Mouse (Mus musculus) brain, embryonic 14.5 days (tissue): ENCODE results near the gene Dis3. TPM values are rescaled to one million over a fixed set of nuclear protein-coding genes. Genes with fewer than 3 reads are reported as not detected.
A peak's percentile ranks its signal among the peaks of the same experiment; 100 is the strongest.

Experiments used
- DNase-seq: peaks from one replicate; pipeline ENCODE4 v3.0.0-alpha.2; 2011; ENCODE audit warnings: low read depth
- CTCF ChIP-seq: fragments of 200-500 bp; IDR thresholded peaks from 2 replicates; pipeline ENCODE4 v1.5.1; 2012; ENCODE audit warnings: inconsistent platforms, mild to moderate bottlenecking, moderate library complexity, borderline replicate concordance; ENCODE audit not compliant: insufficient read depth, insufficient read length; ENCODE audit errors: extremely low read depth
- POLR2A ChIP-seq: fragments of 200-500 bp; IDR thresholded peaks from 2 replicates; pipeline ENCODE4 v1.6.1; 2012; ENCODE audit warnings: mild to moderate bottlenecking, inconsistent platforms, borderline replicate concordance; ENCODE audit not compliant: poor library complexity, insufficient read depth, insufficient read length, severe bottlenecking; ENCODE audit errors: extremely low read depth
- polyA plus RNA-seq: library from polyadenylated mRNA; depleted of rRNA; stranded (reverse); fragments of >200 nt; gene quantifications from 2 replicates; pipeline ENCODE4 v1.2.3, GENCODE M21; 2012

Dis3 gene
- polyA plus RNA-seq, 1 experiment: 23.3 TPM

DNA sequence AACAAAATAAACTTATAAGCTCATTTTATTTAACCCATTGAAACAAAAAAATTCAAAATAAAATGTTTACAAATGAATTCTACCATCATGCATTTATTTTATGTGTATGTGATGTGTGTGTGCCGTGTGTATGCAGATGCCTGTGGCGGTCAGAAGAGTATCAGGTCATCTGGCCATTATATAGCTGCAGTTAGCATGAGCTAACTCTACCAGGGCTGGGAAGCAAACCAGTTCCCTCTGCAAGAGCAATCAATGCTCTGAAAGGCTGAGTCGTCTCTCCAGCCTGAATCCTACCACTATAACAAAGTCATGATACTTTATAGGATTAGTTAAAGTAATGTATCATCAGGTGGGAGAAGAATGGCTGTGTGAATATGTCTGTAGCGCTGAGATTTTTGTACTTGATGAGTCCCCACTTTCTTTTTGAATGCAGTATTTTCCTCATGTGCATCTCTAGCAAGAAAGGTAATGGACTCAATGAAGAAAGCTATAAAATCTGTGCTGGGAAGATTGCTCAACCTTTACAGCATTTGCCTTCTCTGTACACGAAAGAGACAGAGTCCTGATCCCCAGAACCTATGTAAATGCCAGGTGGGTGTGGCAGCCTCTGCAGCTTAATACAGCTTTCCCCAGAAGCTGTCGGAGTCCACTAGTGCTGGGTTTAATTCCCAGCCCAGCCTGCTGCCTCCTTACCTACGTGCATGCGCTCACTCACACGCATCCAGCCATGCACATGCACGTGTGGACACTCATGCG, 22.2 kb upstream of the Dis3 start:
- DNase-seq: no peak
- no peak for TF ChIP-seq POLR2A
- no peak for TF ChIP-seq CTCF

DNA sequence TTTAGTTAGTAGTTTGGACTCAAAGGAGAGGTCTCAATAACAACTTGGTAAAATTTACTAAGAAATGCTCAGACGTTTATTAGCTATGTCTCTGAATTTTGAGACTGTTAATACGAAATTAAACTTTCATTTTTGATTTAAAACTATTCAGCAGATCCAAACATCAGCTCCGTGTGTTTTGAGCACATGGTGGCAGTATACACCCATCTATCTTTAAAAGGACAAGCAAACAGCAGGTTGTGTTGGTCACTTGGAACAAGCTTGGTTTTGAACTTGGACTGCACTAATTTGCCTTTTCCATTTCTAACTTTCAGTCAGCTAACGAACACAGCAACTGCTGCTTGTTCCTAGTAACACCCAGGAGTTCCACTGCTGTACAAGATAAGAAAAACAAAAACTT, 18.0 kb upstream of the Dis3 start:
- TF ChIP-seq CTCF: peak; percentile 13; the same call in 1 of the 2 replicates
- no peak for TF ChIP-seq POLR2A
- peak; percentile 47 for DNase-seq

DNA sequence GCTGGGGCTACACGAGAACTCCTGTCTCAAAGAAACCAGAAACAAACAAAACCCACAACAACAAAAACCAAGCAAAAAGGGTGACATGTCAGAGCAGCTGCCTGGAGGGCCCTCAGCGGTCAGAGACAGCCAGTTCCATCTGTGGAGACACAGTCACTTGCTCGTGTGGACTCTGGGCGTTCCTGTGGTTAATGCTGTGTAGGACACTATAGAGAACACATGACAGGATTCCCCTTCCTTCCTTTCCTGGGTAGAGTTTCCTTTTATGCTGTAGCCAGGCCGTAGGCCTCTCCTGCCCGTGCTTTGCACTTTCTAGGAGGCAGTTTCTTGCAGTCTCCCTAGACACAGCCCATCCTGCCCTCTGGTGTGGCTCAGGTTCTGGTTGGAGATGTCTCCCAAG, 9.2 kb upstream of the Dis3 start:
- TF ChIP-seq CTCF (no peak), POLR2A (no peak)
- no peak for DNase-seq

DNA sequence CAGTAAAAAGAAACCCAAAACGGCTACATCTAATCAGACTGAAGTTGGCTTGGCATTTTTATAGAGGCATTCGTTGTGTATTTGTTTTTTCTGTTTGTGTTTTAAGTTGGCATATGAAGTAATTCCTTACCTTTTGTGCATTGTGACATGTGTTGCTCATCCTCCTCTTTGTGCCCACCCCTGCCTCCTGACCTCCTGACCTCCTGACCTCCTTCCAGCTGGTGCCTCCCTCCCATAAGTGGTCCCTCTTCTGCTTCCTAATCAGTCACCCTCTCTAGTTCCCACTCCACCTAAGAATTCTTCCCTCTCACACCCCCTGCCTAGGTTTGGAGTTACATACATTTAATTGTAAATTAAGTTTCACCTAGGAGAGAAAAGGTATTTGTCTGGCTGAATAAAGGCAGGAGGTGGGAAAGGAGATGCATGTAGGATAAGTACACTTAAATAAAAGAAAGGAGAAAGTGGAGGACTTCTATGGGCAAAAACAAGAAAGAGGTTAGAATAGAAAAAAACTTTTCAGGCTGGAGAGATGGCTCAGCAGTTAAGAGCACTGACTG, 8.1 kb upstream of the Dis3 start:
- DNase-seq: no peak
- TF ChIP-seq CTCF: no peak

DNA sequence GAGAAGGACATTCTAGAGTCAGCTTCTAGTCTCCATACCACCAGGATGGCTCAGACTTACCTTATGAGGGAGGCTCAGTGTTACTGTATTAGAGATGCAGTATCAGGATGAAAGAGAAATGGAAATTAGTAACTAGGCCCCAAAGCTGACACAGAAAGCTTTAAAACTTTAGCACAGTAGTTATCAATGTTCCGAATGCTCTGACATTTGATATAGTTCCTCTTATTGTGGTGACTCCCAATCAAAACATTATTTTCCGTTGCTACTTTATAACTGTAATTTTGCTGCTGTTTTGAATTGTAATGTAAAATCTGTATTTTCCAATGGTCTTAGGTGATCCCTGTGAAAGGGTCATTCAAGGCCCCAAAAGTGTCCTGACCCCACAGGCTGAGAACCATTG, 7.1 kb upstream of the Dis3 start:
- TF ChIP-seq CTCF (no peak), POLR2A (no peak)
- DNase-seq: no peak

DNA sequence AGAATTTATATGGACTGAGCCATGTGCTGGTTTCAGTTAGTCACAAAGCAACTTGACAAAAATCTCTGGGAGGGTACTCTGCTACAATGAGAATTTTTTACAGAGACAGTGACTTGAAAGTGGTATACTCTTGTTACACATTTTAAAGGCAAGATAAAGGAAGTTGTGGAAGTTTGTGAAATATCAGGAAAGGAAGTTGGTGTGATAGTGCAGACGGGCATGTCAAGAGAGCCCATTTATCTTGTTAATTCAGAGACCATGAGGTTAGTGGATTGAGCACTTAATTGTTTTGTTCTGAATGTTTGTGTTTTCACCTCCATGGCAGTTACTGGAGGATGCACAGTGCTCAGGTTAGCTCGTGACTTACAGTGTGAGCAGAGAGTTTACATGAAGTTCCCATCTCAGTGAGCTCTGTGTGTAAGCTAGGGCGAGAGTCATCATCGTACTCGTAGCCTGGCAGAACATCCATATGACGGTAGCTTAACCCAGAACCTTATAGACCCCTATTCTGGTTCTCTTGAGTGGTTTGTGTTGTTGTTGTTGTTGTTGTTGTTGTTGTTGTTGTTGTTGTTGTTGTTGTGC, 5.1 kb upstream of the Dis3 start:
- no peak for DNase-seq

DNA sequence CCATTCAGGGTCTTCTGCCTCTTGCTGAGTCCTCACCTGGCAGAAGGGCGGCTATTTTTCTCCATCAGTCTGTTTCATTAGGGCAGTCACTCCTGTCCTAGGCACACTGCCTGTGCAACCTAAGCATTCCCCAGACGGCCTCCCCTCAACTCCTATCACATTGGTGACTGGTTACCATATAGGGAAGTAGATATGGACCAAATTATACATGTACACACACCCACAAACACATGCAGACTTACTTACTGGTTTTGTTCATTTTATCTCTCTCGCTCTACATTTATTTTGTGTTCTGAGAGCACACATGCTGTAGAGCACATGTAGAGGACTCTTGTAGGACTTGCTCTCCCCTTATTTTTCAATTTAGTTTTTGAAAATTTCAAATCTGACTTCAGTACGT, 3.5 kb upstream of the Dis3 start:
- TF ChIP-seq CTCF (no peak), POLR2A (no peak)
- no peak for DNase-seq

More for the DNA sequence above, 5.1 kb upstream of the Dis3 start:
- TF ChIP-seq POLR2A (no peak), CTCF (no peak)

DNA sequence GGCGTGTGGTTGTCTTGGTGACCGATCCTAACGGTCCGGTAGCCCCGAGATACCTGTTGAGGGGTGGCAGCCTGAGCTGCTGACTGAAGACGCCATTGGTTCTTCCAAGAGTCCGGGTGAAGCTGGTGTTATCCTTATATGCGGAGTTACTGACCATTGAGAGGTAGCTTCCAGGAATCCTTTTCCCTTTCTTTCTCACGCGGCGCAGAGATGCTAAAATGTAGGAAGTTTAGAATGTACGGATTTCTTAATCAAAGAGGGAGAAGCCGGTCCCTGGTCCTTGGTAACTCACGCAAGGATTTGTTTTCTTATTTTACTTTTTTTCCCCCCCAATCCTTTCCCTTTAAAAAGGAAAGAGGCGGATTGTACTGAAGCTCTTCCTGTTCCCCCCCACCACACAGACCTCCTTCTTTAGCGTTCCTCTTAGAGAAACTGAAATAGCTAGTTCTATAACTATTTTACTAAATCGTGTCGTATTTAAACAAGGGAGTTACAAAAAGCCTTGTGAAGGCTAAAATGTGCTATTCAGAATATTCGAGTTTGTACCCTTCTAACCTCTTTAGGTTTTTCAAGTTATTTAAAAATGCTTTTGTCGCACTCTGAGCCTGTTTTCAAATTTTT, 507 bp upstream of the Dis3 start:
- TF ChIP-seq CTCF: no peak
- TF ChIP-seq POLR2A: no peak
- no peak for DNase-seq

DNA sequence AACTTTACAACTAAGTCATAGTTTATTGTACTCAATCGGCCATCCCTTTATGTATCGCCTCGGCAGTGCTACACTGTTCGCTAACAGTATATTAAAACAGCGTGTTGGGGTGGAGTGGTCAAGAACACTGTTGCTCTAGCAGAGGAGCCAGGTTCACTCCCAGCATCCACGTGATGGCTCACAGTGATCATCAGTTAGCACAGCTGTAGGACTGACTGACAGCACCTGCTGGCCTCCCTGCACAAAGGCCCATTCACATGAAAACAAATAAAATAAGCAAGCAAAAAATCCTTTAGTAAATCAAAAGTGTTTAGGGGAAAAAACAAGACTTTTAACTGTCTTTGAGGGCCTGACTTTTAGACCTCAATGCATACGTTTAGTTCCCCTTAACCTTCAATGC, 10.6 kb downstream of the Dis3 start:
- TF ChIP-seq CTCF: no peak
- no peak for TF ChIP-seq POLR2A
- no peak for DNase-seq

DNA sequence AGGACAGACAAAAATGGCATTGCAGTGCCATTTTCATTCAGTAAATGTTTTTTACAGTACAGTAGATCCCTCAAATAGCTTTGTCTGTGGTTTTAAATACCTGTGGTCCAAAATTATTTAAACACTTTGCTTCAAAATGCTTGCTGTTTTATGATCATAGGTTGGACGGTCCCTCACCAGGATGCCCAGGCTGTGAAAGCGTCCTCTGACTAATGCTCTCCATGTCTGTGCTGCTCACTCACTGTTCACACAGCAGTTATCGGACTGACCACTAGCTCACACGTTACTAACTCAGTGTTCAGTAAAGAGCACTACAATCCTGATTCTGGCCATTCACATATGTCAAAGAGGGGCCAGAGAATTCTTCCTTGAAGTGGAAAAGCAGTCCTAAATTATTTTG, 28.4 kb downstream of the Dis3 start:
- DNase-seq: no peak
- no peak for TF ChIP-seq POLR2A
- no peak for TF ChIP-seq CTCF

DNA sequence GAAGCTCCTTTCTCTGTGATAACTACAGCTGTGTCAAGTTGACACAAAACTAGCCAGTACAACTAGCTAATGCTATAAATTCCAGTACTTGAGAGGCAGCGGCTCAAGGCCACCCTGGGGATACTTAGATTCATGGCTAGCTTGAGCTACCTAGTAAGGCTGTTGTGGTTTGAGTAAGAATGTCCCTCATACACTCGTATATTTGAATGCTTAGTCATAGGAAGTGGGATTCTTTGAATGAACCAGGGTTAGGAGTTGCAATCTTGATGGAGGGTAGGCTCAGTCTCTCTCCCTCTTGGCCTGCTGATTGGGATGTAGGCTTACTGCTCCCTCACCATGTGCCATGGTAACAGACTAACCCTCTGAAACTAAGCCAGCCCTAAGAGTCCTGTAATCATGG, 36.5 kb downstream of the Dis3 start:
- TF ChIP-seq CTCF (no peak), POLR2A (no peak)
- DNase-seq: no peak
